Mouse (Mus musculus) stomach, embryonic 16.5 days (tissue): ENCODE data around the gene Slc25a13. TPM values are rescaled to one million over a fixed set of nuclear protein-coding genes. Genes with fewer than 3 reads are reported as not detected.

Experiments used
- ATAC-seq: fragments of 200-750 bp; cut with Nextera tagmentation; 2 replicates; pipeline ENCODE4 v1.8.0; 2017; ENCODE audit warnings: moderate number of reproducible peaks, moderate TSS enrichment; ENCODE audit not compliant: insufficient read depth, low FRiP score
- H3K27ac ChIP-seq: fragments of 300-500 bp; sonication (generic); 2 replicates; pipeline ENCODE4 v1.5.1; 2014; ENCODE audit warnings: low read length
- H3K27me3 ChIP-seq: fragments of 300-500 bp; sonication (generic); 2 replicates; pipeline ENCODE4 v1.6.1; 2014; ENCODE audit warnings: low read length, control low read depth, mixed read lengths; ENCODE audit not compliant: control insufficient read depth, insufficient read depth
- H3K36me3 ChIP-seq: fragments of 300-500 bp; sonication (generic); 2 replicates; pipeline ENCODE4 v1.6.1; 2014; ENCODE audit warnings: low read length; ENCODE audit not compliant: control insufficient read depth, insufficient read depth
- H3K4me1 ChIP-seq: fragments of 300-500 bp; sonication (generic); 2 replicates; pipeline ENCODE4 v1.6.1; 2014; ENCODE audit warnings: low read length, control low read depth, mixed read lengths; ENCODE audit not compliant: control insufficient read depth, insufficient read depth
- H3K4me2 ChIP-seq: fragments of 300-500 bp; sonication (generic); 2 replicates; pipeline ENCODE4 v1.6.1; 2014; ENCODE audit warnings: low read depth, low read length, mixed read lengths
- H3K4me3 ChIP-seq: fragments of 300-500 bp; sonication (generic); replicated peaks from 2 replicates; pipeline ENCODE4 v1.5.1; 2014; ENCODE audit warnings: mild to moderate bottlenecking, low read length
- H3K9ac ChIP-seq: fragments of 300-500 bp; sonication (generic); 2 replicates; pipeline ENCODE4 v1.6.1; 2014; ENCODE audit warnings: low read length
- H3K9me3 ChIP-seq: fragments of 300-500 bp; sonication (generic); replicated peaks from 2 replicates; pipeline ENCODE4 v1.6.1; 2016; ENCODE audit warnings: low read length, control low read depth; ENCODE audit not compliant: control insufficient read depth
- WGBS: fragments of 180-500 bp; shearing (Covaris S2); extraction: QIAGEN DNeasy Blood & Tissue Kit; methylation state at CpG from one replicate; pipeline ENCODE4 v1.1.7; 2014; 5-methylcytosine and 5-hydroxymethylcytosine counted together
- polyA plus RNA-seq: library from polyadenylated mRNA; unstranded; fragments of >200 nt; fragmentation: Nextera tagmentation; extraction: Ambion mirVana; gene quantifications from 2 replicates; pipeline ENCODE4 v1.2.1, GENCODE M21; 2015

Gene Slc25a13
- polyA plus RNA-seq, 1 experiment from 2014 or later, result 33.3 TPM

GRCm38 (mm10) chr6:6093522-6093921 lies 123.5 kb downstream of the Slc25a13 start:
- no peak for ATAC-seq
- Histone ChIP-seq H3K27me3 (no peaks in the 10 kb centered on the region), H3K27ac (no peak overlapping the region), H3K9me3 (no peaks in the 10 kb centered on the region), H3K4me2 (no peak overlapping the region), H3K4me1 (no peaks in the 10 kb centered on the region), H3K9ac (no peak overlapping the region), H3K36me3 (no peaks in the 10 kb centered on the region), H3K4me3 (no peak overlapping the region)
- WGBS, result 50% methylated on average over 3 of the region's 3 CpGs

GRCm38 (mm10) chr6:6092497-6092896 lies 124.5 kb downstream of the Slc25a13 start:
- H3K4me3 ChIP-seq, result no peak overlapping the region
- no peaks in the 10 kb centered on the region for H3K9me3 ChIP-seq
- WGBS, result 75% methylated on average over 10 of the region's 10 CpGs
- no peaks in the 10 kb centered on the region for H3K27me3 ChIP-seq
- H3K36me3 ChIP-seq, result no peaks in the 10 kb centered on the region
- ATAC-seq, result no peak
- H3K4me1 ChIP-seq, result no peaks in the 10 kb centered on the region
- H3K27ac ChIP-seq, result no peak overlapping the region
- H3K4me2 ChIP-seq, result no peak overlapping the region
- H3K9ac ChIP-seq, result no peak overlapping the region

GRCm38 (mm10) chr6:6091016-6091415 lies 126.0 kb downstream of the Slc25a13 start:
- Histone ChIP-seq H3K27ac (no peak overlapping the region), H3K9me3 (no peaks in the 10 kb centered on the region), H3K4me3 (no peak overlapping the region), H3K27me3 (no peaks in the 10 kb centered on the region), H3K9ac (no peak overlapping the region), H3K4me2 (no peak overlapping the region), H3K36me3 (no peaks in the 10 kb centered on the region), H3K4me1 (no peaks in the 10 kb centered on the region)
- WGBS, result 78% methylated on average over 3 of the region's 3 CpGs
- ATAC-seq, result no peak

GRCm38 (mm10) chr6:6088151-6088550 lies 128.8 kb downstream of the Slc25a13 start:
- Histone ChIP-seq H3K4me2 (no peak overlapping the region), H3K9me3 (no peaks in the 10 kb centered on the region), H3K36me3 (no peaks in the 10 kb centered on the region), H3K27ac (no peak overlapping the region), H3K4me1 (no peaks in the 10 kb centered on the region), H3K27me3 (no peaks in the 10 kb centered on the region), H3K4me3 (no peak overlapping the region), H3K9ac (no peak overlapping the region)
- 79% methylated on average over 4 of the region's 4 CpGs for WGBS
- no peak for ATAC-seq

- no peaks in the 10 kb centered on the region for H3K36me3 ChIP-seq
- 78% methylated on average over 1 of the region's 1 CpGs for WGBS
- H3K9ac ChIP-seq, result no peak overlapping the region
- no peaks in the 10 kb centered on the region for H3K27me3 ChIP-seq
- H3K4me3 ChIP-seq, result no peak overlapping the region
- no peak for ATAC-seq
- H3K4me1 ChIP-seq, result no peaks in the 10 kb centered on the region
- H3K27ac ChIP-seq, result no peak overlapping the region
- H3K4me2 ChIP-seq, result no peak overlapping the region
- H3K9me3 ChIP-seq, result no peaks in the 10 kb centered on the region
These were observed 136.5 kb downstream of the Slc25a13 start for GRCm38 (mm10) chr6:6080484-6080883.

- Histone ChIP-seq H3K4me2 (no peak overlapping the region), H3K36me3 (no peaks in the 10 kb centered on the region), H3K9me3 (no peaks in the 10 kb centered on the region), H3K27ac (no peak overlapping the region), H3K9ac (no peak overlapping the region), H3K4me3 (no peak overlapping the region), H3K27me3 (no peaks in the 10 kb centered on the region), H3K4me1 (no peaks in the 10 kb centered on the region)
- WGBS, result 61% methylated on average over 4 of the region's 4 CpGs
- no peak for ATAC-seq
These were observed 139.7 kb downstream of the Slc25a13 start for GRCm38 (mm10) chr6:6077234-6077633.

GRCm38 (mm10) chr6:6075940-6076447 lies 141.0 kb downstream of the Slc25a13 start:
- no peak overlapping the region for H3K27ac ChIP-seq
- no peaks in the 10 kb centered on the region for H3K27me3 ChIP-seq
- H3K4me2 ChIP-seq, result no peak overlapping the region
- no peak overlapping the region for H3K9ac ChIP-seq
- no peaks in the 10 kb centered on the region for H3K36me3 ChIP-seq
- H3K4me1 ChIP-seq, result no peaks in the 10 kb centered on the region
- H3K4me3 ChIP-seq, result no peak overlapping the region
- WGBS, result 91% methylated on average over 7 of the region's 7 CpGs
- no peaks in the 10 kb centered on the region for H3K9me3 ChIP-seq
- no peak for ATAC-seq

GRCm38 (mm10) chr6:6071038-6071437 lies 145.9 kb downstream of the Slc25a13 start:
- Histone ChIP-seq H3K4me1 (no peaks in the 10 kb centered on the region), H3K4me2 (no peak overlapping the region), H3K27me3 (no peaks in the 10 kb centered on the region), H3K4me3 (no peak overlapping the region), H3K9ac (no peak overlapping the region), H3K27ac (no peak overlapping the region), H3K9me3 (no peaks in the 10 kb centered on the region), H3K36me3 (no peaks in the 10 kb centered on the region)
- ATAC-seq, result no peak
- 81% methylated on average over 7 of the region's 7 CpGs for WGBS

GRCm38 (mm10) chr6:6070015-6070414 lies 147.0 kb downstream of the Slc25a13 start:
- 9% methylated on average over 3 of the region's 3 CpGs for WGBS
- no peak overlapping the region for H3K9ac ChIP-seq
- no peak overlapping the region for H3K27ac ChIP-seq
- H3K9me3 ChIP-seq, result no peaks in the 10 kb centered on the region
- no peaks in the 10 kb centered on the region for H3K27me3 ChIP-seq
- ATAC-seq, result no peak
- H3K36me3 ChIP-seq, result no peaks in the 10 kb centered on the region
- no peaks in the 10 kb centered on the region for H3K4me1 ChIP-seq
- no peak overlapping the region for H3K4me3 ChIP-seq
- H3K4me2 ChIP-seq, result no peak overlapping the region

- H3K9ac ChIP-seq, result no peak overlapping the region
- H3K36me3 ChIP-seq, result no peaks in the 10 kb centered on the region
- no peak overlapping the region for H3K4me3 ChIP-seq
- H3K27me3 ChIP-seq, result no peaks in the 10 kb centered on the region
- no peaks in the 10 kb centered on the region for H3K9me3 ChIP-seq
- H3K4me1 ChIP-seq, result no peaks in the 10 kb centered on the region
- no peak overlapping the region for H3K4me2 ChIP-seq
- no peak overlapping the region for H3K27ac ChIP-seq
- ATAC-seq, result no peak
- WGBS, result 89% methylated on average over 6 of the region's 6 CpGs
These were observed 149.8 kb downstream of the Slc25a13 start for GRCm38 (mm10) chr6:6067201-6067600.
